Mouse (Mus musculus): ENCODE measurements at regions not wholly inside any gene's neighbourhood (a gene's known extent, or its start where the extent isn't known, plus 50 kb on each side); places are given as distances from the start of the nearest gene placed in this dataset.
A peak's percentile ranks its signal among the peaks of the same experiment; 100 is the strongest.

GRCm38 (mm10) chr7:37358492-37358891 is 414.9 kb downstream of the Zfp536 start:
- no peak overlapping the region for H3K27ac ChIP-seq (ENCODE audit: insufficient read depth, low read length)
- no peak overlapping the region for H3K4me3 ChIP-seq (ENCODE audit: insufficient read depth, low read length)
- no peak for TF ChIP-seq CTCF (IDR thresholded peaks at IDR 0.05; ENCODE audit: borderline replicate concordance, insufficient read depth, low read length)
- H3K4me1 ChIP-seq (ENCODE audit: control insufficient read depth, insufficient read depth, low read length) = no peaks in the 10 kb centered on the region; the same call in none of the 2 replicates

DNA sequence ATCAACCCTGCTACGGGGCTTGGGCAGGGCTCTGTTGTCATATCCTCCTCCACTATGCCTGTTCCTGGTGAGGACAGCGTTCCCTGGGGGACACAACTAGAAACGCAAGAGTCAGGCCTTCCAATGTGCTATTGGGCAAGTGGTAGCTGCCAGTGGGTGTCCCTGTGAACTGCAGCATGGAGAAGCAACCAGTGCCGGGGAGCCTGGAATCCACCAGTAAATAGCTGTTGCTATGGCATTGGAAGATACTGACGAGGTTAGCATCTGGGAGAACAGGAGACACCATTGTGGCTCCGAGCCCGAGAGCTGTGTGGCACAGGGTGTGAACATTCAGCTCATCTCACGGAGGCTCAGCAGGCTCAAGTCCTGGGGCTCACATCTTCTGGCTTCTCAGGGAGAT is 414.0 kb downstream of the Zfp536 start:
- Histone ChIP-seq H3K27ac (ENCODE audit: insufficient read depth, low read length) (no peak overlapping the region), H3K4me3 (ENCODE audit: insufficient read depth, low read length) (no peak overlapping the region), H3K4me1 (ENCODE audit: control insufficient read depth, insufficient read depth, low read length) (no peaks in the 10 kb centered on the region; the same call in none of the 2 replicates)
- TF ChIP-seq POLR2A (IDR thresholded peaks at IDR 0.05; ENCODE audit: low read depth, low read length) (no peak), CTCF (IDR thresholded peaks at IDR 0.05; ENCODE audit: borderline replicate concordance, insufficient read depth, low read length) (no peak)

- TF ChIP-seq CTCF (IDR thresholded peaks at IDR 0.05; ENCODE audit: borderline replicate concordance, insufficient read depth, low read length) (peak; percentile 79; the same call in 1 of the 2 replicates), POLR2A (IDR thresholded peaks at IDR 0.05; ENCODE audit: low read depth, low read length) (no peak)
- H3K4me3 ChIP-seq (ENCODE audit: insufficient read depth, low read length) = no peak overlapping the region
- no peak overlapping the region for H3K27ac ChIP-seq (ENCODE audit: insufficient read depth, low read length)
- no peaks in the 10 kb centered on the region; the same call in none of the 2 replicates for H3K4me1 ChIP-seq (ENCODE audit: control insufficient read depth, insufficient read depth, low read length)
Observed at GRCm38 (mm10) chr7:37360171-37360570, 413.3 kb downstream of the Zfp536 start.

- peak overlapping the region; percentile 37 for H3K4me3 ChIP-seq (ENCODE audit: insufficient read depth, low read length)
- TF ChIP-seq POLR2A (IDR thresholded peaks at IDR 0.05; ENCODE audit: low read depth, low read length) (peak; percentile 47), CTCF (IDR thresholded peaks at IDR 0.05; ENCODE audit: borderline replicate concordance, insufficient read depth, low read length) (no peak)
Observed at GRCm38 (mm10) chr7:37361802-37362441, 411.5 kb downstream of the Zfp536 start.

DNA sequence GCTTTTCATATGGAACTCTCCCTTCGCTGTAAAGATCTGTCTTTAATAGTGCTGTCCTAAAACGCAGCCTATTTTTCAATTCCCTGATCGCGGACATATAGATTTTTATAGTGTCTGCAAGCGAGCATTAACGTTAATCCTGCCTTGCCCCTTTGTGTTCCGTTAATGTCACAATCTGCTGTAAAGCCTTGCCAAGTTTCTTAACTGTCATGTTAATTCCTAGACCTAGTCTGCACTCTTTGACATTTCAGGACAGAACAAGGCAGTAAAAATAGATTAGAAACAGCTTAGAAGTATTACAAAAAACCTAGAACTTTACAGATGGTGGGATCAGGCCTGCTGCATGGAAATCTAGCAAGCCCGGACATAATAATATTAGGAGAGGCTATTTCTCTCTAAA is 410.6 kb downstream of the Zfp536 start:
- Histone ChIP-seq H3K4me1 (ENCODE audit: control insufficient read depth, insufficient read depth, low read length) (no peaks in the 10 kb centered on the region; the same call in none of the 2 replicates), H3K4me3 (ENCODE audit: insufficient read depth, low read length) (no peak overlapping the region), H3K27ac (ENCODE audit: insufficient read depth, low read length) (peak overlapping the region; percentile 97)
- TF ChIP-seq CTCF (IDR thresholded peaks at IDR 0.05; ENCODE audit: borderline replicate concordance, insufficient read depth, low read length) (no peak), POLR2A (IDR thresholded peaks at IDR 0.05; ENCODE audit: low read depth, low read length) (no peak)

More at GRCm38 (mm10) chr7:37361802-37362441, 411.5 kb downstream of the Zfp536 start:
- Histone ChIP-seq H3K4me1 (ENCODE audit: control insufficient read depth, insufficient read depth, low read length) (no peaks in the 10 kb centered on the region; the same call in none of the 2 replicates), H3K27ac (ENCODE audit: insufficient read depth, low read length) (peak overlapping the region; percentile 64)

DNA sequence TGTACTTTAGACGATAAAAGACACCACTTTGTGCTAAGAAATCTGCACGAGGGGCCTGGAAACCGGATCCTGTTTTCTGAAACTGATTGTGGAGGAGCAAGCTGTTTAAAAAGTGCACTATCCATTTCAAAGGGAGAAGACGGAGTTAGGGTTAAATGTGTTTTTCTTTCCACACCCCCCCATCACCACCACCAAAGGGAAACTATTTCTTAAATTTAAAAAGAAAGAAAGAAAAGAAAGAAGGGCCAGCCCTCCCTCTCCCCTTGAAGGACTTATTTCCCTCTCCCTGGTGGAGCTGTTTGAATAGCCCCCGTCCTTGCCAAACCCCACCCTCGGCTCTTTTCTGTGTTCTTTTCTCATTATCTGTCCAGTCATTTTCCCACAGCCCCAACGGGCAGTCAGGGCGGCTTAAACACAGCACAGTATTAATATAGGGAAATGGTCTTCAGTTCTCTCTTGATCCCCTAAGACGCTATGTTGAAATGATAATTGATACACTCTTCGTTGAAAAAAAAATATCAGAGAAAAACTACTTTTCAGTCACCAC is 409.7 kb downstream of the Zfp536 start:
- peak overlapping the region; percentile 97 for H3K27ac ChIP-seq (ENCODE audit: insufficient read depth, low read length)
- no peak overlapping the region for H3K4me3 ChIP-seq (ENCODE audit: insufficient read depth, low read length)
- TF ChIP-seq POLR2A (IDR thresholded peaks at IDR 0.05; ENCODE audit: low read depth, low read length) (no peak), CTCF (IDR thresholded peaks at IDR 0.05; ENCODE audit: borderline replicate concordance, insufficient read depth, low read length) (no peak)
- H3K4me1 ChIP-seq (ENCODE audit: control insufficient read depth, insufficient read depth, low read length) = no peaks in the 10 kb centered on the region; the same call in none of the 2 replicates

- Histone ChIP-seq H3K27ac (ENCODE audit: insufficient read depth, low read length) (peak overlapping the region; percentile 97), H3K4me3 (ENCODE audit: insufficient read depth, low read length) (no peak overlapping the region)
- TF ChIP-seq CTCF (IDR thresholded peaks at IDR 0.05; ENCODE audit: borderline replicate concordance, insufficient read depth, low read length) (no peak), POLR2A (IDR thresholded peaks at IDR 0.05; ENCODE audit: low read depth, low read length) (no peak)
Observed at GRCm38 (mm10) chr7:37364221-37364620, 409.2 kb downstream of the Zfp536 start.

GRCm38 (mm10) chr7:37366006-37366405 is 407.4 kb downstream of the Zfp536 start:
- Histone ChIP-seq H3K4me3 (ENCODE audit: insufficient read depth, low read length) (no peak overlapping the region), H3K27ac (ENCODE audit: insufficient read depth, low read length) (no peak overlapping the region), H3K4me1 (ENCODE audit: control insufficient read depth, insufficient read depth, low read length) (no peaks in the 10 kb centered on the region; the same call in none of the 2 replicates)
- TF ChIP-seq POLR2A (IDR thresholded peaks at IDR 0.05; ENCODE audit: low read depth, low read length) (no peak), CTCF (IDR thresholded peaks at IDR 0.05; ENCODE audit: borderline replicate concordance, insufficient read depth, low read length) (no peak)

More at GRCm38 (mm10) chr7:37364221-37364620, 409.2 kb downstream of the Zfp536 start:
- no peaks in the 10 kb centered on the region; the same call in none of the 2 replicates for H3K4me1 ChIP-seq (ENCODE audit: control insufficient read depth, insufficient read depth, low read length)

- Histone ChIP-seq H3K4me1 (ENCODE audit: control insufficient read depth, insufficient read depth, low read length) (no peaks in the 10 kb centered on the region; the same call in 1 of the 2 replicates), H3K27ac (ENCODE audit: insufficient read depth, low read length) (no peak overlapping the region), H3K4me3 (ENCODE audit: insufficient read depth, low read length) (no peak overlapping the region)
- TF ChIP-seq POLR2A (IDR thresholded peaks at IDR 0.05; ENCODE audit: low read depth, low read length) (no peak), CTCF (IDR thresholded peaks at IDR 0.05; ENCODE audit: borderline replicate concordance, insufficient read depth, low read length) (0 out of 2 replicates have a peak, but pooled peaks have one; percentile 35)
Observed at GRCm38 (mm10) chr7:37369698-37370097, 403.7 kb downstream of the Zfp536 start.

DNA sequence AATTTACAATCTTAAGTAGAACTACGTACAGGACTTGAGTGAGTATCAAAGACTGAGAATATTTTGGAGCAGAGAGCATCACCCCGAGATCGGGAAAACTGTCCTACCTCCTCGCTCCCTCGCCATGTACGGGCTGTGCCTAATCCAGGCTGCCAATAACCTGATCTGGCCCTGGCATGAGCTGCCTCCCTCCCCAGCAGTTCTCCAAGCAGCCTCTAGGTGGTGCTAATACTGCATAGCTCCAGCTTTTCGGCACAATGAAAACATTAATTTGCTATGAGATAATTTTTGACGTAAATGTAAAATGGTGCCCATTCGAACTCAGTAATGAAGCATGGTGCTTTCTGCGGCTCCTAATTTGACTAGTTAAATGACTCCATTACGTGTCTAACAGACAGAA is 399.6 kb downstream of the Zfp536 start:
- Histone ChIP-seq H3K27ac (ENCODE audit: insufficient read depth, low read length) (no peak overlapping the region), H3K4me3 (ENCODE audit: insufficient read depth, low read length) (no peak overlapping the region), H3K4me1 (ENCODE audit: control insufficient read depth, insufficient read depth, low read length) (peaks cover 11% of the 10 kb centered on the region; the same call in 1 of the 2 replicates)
- peak; percentile 76; the same call in 1 of the 2 replicates for TF ChIP-seq CTCF (IDR thresholded peaks at IDR 0.05; ENCODE audit: borderline replicate concordance, insufficient read depth, low read length)
- no peak for TF ChIP-seq POLR2A (IDR thresholded peaks at IDR 0.05; ENCODE audit: low read depth, low read length)

Data from embryonic fibroblast, embryonic 13.5 days (primary cell).